ENCODE assay signal across 18 mouse cellular contexts in genomic region chr19:18623894-18624293, GRCm38 (mm10).
"Had no signal": no experiment of that assay in that cellular context is flagged by ENCODE, and none has a peak within 500 bp of the region (broad histone marks: within the 10 kb centered on the region; RNA-seq: fewer than 3 reads in every experiment).

No protein-coding gene starts in this region.

- DNase-seq: forebrain, postnatal 0 days; gastrocnemius, adult 2 months; gastrocnemius, postnatal 10 days; gastrocnemius, postnatal 25 days; heart, adult 11 months; heart, postnatal 14 days; heart, postnatal 36 days; kidney, adult 18-20 months; kidney, adult 8-10 months; kidney, postnatal 10 days; kidney, postnatal 25 days; layer of hippocampus, adult 9-11 months; layer of hippocampus, postnatal 36 days; liver had no signal

- ATAC-seq: forebrain, postnatal 0 days; hindbrain, embryonic 16.5 days; inflammation-experienced regulatory T-cells, adult 6 months; intestine, embryonic 15.5 days; intestine, postnatal 0 days had no signal
